Mouse (Mus musculus) layer of hippocampus, adult 11-12 months (tissue): Measurements from ENCODE around the gene Mrrf.

Experiments
- DNase-seq: peaks from one replicate; pipeline ENCODE4 v3.0.0; 2022; ENCODE audit warnings: low spot score

Gene Mrrf

DNA sequence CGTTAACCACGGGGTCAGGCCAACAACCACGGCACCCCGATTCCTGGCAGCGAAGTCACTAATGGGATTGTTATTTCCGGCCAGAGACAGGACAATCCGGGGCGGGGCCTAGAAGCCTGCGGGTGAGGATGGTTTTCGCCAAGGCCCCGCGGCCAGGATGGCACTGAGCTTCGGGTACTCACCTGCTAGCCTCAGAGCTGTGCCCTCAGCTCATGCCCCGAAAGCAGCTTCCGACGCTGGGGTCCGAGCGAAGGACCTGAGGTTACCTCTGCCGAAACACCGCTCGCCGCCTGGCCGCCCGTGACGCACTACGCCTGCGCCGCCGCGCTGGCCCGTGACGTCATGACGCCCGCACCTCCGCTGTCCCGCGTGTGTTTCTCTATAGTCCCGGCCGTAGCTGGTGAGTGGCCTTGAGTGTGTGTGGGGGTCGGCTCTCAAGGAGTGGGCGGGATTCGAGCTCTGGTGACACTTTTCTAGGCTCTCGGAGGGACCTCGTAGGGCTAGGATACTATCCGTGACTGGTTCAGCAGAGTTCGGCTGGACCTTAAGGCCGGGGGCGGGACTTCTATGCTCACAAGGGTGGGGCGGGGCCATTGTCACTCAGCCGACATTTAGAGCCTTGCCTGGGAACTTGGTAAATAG lies at the start of gene Mrrf, which contains the start of gene Rbm18:
Gene Mrrf, plus strand, starts transcription at position 90 of the 642 bp plus-strand sequence.
Gene Rbm18, minus strand, starts transcription at position 474 of the 642 bp plus-strand sequence.
- peak; percentile 92 for DNase-seq

GRCm38 (mm10) chr2:36089190-36089589 lies 47.0 kb upstream of the Mrrf start:
- DNase-seq = no peak

DNA sequence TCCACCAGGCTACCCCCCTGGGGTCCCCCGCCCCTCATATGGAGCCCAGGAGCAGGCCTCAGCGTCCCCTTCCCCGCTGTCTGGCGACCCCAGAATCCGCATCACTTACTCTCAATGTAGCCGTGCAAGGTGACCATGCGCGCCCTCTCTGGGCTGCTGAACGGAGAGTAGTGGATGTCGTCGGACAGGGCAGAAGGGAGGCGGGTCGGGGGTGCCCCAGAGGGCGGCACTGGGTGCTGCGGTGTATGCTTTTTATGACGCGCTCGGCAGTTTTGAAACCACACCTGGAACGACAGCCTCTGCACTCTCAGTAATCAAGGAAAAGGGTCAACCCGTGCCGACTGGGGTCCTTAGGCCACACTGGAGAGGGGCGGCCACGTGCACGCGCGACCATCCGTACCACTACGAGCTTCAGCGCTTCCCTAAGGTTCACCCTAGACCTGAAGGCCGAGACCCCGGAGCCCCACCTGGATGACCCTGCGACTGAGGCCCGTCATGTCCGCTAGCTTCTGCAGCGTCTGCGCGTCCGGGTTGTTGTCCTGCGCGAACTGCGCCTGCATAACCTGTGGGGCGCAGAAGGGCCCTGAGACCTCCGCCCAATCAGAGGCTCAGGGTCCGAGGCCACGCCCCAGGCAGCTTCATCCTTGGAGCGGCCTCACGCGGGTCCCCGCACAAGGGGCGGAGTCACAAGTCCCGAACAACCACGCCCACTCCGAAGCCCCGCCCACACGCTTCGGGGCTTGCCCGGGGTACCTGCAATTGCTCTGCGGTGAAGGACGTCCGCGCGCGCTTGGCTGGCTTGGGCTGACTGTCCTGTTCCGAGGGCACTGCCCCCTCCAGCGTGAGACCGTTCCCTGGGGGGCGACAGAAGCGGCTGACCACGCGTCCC lies 45.1 kb upstream of the Mrrf start:
- DNase-seq = peak; percentile 12

DNA sequence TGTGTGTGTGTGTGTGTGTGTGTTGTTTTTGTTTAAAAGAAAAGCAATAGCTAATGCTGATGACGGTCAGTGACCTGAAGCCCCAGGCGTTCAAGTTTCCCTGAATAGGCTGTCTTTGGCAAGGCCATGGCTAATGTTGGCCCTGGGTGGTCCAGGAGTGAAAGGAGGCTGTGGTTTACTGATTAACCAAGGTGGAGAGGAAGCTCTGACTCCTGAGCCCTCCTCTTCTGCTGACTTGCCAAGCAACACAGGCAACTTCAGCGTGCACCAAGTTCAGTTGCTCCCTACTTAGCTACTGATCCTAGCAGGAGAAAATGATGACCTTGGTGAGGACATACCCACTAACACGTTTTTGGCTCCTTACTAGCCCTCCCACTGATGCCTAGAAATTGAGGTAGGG lies 43.4 kb upstream of the Mrrf start:
- no peak for DNase-seq

DNA sequence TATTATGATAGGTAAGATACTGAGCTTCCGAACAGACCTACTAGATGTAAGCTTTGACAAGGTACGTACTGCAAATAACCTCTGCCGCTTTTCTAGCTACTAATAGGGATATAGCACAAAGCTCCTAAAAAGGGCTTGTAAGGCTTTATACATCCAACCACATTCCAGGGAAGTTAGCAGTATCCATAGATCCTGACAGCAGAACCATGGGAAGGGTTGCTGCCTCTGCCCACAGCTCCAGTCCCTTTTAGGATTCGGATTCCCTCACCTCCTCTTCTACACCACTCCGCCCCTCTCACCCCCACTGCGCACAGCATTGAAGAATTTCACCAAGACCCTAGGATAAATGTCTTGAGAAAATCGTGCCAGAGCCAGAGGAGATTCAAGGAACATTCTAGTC lies 42.9 kb upstream of the Mrrf start:
- no peak for DNase-seq

DNA sequence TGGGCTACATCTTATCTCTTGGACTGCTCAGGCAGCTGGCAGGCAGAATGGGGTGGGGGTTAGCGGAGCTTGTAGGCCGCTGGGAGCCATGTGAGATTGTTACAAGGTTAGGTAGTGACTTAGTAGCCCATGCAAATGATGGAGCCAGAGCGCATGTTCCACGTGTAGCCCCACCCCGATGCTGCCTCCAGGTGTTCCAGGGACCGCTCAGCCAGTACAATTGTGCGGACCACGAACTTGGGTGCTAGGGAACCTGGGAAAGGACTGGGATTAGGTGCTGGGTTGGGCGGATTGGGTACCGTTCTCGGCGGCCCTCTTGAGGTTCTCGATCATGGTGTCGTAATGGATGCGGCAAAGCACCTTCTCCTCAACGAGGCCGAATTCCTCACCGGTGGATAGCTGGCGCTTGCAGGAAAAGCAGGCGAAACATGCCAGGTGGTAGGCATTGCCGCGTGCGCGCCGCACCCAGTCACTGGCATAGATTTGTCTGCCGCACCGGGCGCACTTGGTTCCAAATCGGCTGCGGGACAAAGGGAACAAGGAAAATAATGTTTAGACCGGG lies 42.2 kb upstream of the Mrrf start:
- DNase-seq = no peak

GRCm38 (mm10) chr2:36097129-36097815 lies 38.9 kb upstream of the Mrrf start:
- DNase-seq = no peak

DNA sequence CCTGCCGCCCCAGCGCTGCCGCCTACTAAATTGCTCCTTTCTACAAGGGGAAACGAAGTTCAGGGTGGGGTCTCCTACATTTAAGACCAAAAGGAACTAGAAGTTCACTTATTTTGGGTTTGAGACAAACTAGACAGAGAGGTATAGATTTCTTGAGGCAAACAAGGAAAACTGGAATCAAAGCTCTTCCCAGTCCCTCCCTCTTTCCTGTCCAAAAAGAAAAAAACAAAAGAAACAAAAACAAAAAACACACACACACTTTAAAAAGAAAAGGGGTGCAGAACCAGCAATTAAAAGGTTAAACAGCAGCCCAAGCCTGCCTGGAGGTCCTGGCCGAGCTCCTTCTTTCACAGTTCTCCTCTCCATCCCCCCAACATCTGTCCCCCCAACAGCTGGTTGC lies 38.2 kb upstream of the Mrrf start:
- DNase-seq = no peak

- no peak for DNase-seq
These were observed 36.5 kb upstream of the Mrrf start for GRCm38 (mm10) chr2:36099739-36100138.

GRCm38 (mm10) chr2:36101866-36102558 lies 34.2 kb upstream of the Mrrf start:
- no peak for DNase-seq

DNA sequence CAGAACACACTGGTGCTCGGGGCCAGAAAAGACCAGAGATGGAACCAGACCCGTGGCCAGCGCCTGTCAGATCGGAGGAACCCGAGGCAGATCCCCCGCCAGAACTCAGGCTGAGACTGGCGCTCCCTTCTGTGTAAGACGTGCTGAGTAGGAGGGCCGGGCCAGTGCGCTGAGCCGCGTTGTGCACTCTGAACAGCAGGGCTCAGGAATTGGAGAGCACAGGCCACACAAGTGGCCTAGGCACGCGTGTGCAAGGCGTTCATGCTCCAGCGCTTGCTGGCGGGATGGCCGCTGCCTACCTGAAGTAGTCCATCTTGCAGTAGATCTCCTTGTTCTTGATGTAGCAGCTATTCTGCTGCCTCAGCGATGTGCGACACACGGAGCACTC lies 33.6 kb upstream of the Mrrf start:
- no peak for DNase-seq

- no peak for DNase-seq
These were observed 33.1 kb upstream of the Mrrf start for GRCm38 (mm10) chr2:36103069-36103554.

- no peak for DNase-seq
These were observed 32.4 kb upstream of the Mrrf start for GRCm38 (mm10) chr2:36103555-36104367.

DNA sequence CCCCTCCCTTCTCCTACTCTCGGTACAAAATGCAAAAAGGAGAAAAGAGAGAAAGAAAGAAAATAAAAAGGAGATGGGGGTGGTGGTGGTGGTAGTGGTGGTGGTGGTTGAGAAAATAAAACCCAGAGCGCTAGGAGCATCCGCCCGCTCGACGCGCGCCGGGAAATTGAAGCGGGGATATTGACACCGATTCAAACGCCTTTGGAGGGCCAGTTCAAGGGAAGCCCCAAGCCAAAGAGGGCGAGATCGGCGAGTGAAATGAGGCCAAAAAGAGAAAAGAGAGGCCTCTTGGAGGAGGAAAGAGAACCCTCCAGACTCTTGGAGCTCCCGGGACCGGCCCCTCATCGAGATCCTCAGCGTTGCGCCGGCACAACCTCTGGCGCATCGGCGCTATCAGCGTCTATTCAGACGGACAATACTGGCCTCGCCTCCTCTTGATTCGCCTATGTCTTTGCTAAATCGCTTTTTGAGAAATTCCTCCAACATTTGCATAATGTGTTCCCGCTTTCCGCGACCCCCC lies 31.7 kb upstream of the Mrrf start:
- DNase-seq = no peak

DNA sequence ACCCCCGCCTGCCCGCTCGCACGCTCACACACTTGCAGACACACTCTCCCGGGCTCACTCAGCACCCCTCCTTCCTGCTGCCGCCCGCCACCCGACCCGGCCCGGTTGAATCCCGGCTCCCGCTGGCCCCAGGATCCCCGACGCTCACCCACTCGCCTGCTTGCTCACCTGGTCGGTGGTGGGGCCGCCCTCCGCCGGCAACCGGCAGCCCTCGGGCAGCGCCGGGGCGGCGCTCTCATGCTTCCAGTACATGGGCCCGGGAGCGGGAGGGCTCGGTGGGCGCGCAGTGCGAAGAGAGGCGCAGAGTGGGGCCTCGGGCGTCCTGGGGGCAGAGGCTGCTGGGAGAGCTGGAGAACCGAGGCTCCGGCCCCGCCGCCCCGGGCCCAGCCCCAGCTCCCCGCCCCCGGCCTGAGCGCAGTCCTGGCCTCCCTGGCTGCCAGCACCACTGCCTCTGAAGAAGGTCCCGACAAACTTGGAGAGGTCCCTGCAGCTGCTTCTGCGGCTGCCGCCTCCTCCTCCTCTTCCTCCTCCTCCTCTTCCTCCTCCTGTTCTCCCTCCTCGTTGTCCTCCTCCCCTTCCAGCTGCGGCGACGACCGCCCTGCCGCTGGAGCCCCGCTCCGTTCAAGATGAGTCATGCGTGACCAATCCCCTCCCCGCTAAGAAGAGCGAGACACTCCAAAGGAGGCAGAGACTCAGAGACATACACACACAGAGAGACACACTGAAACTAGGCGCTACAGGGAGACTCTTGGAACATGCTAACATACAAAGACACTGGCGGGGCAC lies 31.0 kb upstream of the Mrrf start, which contains the start of gene Lhx6:
Gene Lhx6, minus strand, starts transcription at position 453 of the 786 bp plus-strand sequence.
- no peak for DNase-seq

GRCm38 (mm10) chr2:36108615-36109014 lies 27.6 kb upstream of the Mrrf start:
- no peak for DNase-seq

DNA sequence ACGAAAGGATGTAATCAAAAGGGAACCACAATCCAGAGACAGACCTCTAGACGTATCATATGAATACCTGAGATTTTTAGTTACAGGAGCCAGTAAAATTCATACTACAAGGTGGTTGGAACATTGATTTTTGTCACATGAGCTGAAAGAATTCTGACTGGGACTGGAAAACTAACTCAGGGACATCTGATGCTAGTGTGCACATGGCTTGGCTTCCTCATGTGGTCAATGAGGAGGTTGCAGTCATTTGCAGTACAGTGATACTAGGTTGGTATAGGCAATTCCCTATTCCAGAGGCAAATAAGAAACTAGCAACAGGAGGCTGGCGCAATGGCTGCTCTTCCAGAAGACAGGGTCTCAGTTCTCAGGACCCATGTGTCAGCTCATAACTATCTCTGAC lies 23.6 kb upstream of the Mrrf start:
- no peak for DNase-seq

DNA sequence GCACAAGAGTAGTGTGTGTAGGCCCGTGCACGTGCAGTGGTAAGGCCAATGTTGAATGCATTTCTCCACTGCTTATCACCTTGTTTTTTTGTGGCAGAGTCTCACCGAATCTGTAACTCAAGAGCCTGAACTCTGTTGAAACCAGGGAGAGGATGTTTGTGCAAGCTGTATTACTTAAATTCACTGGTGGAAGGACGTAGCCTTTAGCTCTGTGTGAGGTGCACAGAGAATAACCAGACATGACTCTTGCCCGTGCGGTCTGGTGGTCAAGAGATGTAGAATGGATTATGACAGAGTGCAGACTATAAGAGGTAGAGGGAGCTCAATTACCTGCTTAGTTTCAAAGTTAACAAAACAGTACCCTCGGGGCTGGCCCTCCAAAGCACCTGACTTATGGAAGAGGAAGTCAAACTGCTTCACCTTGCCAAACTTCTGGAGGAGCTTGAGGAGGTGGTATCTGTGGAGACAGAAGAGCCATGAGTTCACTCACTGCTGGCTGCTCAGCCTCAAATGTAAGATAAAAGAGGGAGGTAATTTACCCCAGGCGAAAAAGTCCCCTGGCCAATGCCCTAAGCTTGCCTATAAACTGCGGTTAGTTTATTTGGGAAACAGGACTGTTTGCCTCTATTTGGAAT lies 9.3 kb upstream of the Mrrf start:
- DNase-seq = no peak

DNA sequence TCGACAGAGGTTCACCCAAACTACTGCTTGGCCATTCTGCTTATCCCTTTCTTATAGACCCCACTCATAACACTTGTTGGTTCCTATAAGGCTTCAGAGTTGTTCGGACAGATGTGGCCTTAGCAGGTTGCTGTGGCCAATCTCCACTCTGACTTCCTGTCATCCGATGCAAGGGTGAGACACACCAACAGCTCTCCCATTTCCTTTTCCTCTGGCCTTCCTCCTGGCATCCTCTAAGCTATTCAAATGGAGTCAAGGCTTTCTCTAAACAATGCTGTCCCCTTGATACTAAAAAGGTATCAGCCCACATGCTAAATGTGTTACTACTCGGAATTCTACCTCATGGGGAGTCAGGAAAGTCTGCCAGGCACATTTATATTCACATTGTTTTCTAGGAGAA lies 8.2 kb upstream of the Mrrf start:
- DNase-seq = no peak
